Mouse (Mus musculus) embryonic facial prominence, embryonic 12.5 days (tissue): ENCODE measurements around the gene Pde4a. TPM values are rescaled to one million over a fixed set of nuclear protein-coding genes. Genes with fewer than 3 reads are reported as not detected.

Experiments used
- ATAC-seq: fragments of 200-750 bp; cut with Nextera tagmentation; 2 replicates; pipeline ENCODE4 v1.8.0; 2017; ENCODE audit not compliant: insufficient number of reproducible peaks, insufficient read depth, low FRiP score, low TSS enrichment
- H3K27ac ChIP-seq: fragments of 300-500 bp; sonication (generic); 2 replicates; pipeline ENCODE4 v1.5.1; 2016; ENCODE audit warnings: mild to moderate bottlenecking
- H3K27me3 ChIP-seq: fragments of 300-500 bp; sonication (generic); 2 replicates; pipeline ENCODE4 v1.6.1; 2016; ENCODE audit warnings: mild to moderate bottlenecking, moderate library complexity
- H3K36me3 ChIP-seq: fragments of 300-500 bp; sonication (generic); 2 replicates; pipeline ENCODE4 v1.6.1; 2016; ENCODE audit warnings: mild to moderate bottlenecking
- H3K4me1 ChIP-seq: fragments of 300-500 bp; sonication (generic); 2 replicates; pipeline ENCODE4 v1.6.1; 2016
- H3K4me2 ChIP-seq: fragments of 300-500 bp; sonication (generic); replicated peaks from 2 replicates; pipeline ENCODE4 v1.6.1; 2016; ENCODE audit warnings: mild to moderate bottlenecking, moderate library complexity
- H3K4me3 ChIP-seq: fragments of 300-500 bp; sonication (generic); 2 replicates; pipeline ENCODE4 v1.5.1; 2016; ENCODE audit warnings: mild to moderate bottlenecking
- H3K9ac ChIP-seq: fragments of 300-500 bp; sonication (generic); 2 replicates; pipeline ENCODE4 v1.6.1; 2016; ENCODE audit warnings: mild to moderate bottlenecking, moderate library complexity
- H3K9me3 ChIP-seq: fragments of 300-500 bp; sonication (generic); 2 replicates; pipeline ENCODE4 v1.6.1; 2016; ENCODE audit warnings: mild to moderate bottlenecking, moderate library complexity
- WGBS: fragments of 180-500 bp; shearing (Covaris S2); methylation state at CpG from one replicate; pipeline ENCODE4 v1.1.7; 2016; 5-methylcytosine and 5-hydroxymethylcytosine counted together
- polyA plus RNA-seq: library from polyadenylated mRNA; unstranded; fragments of >200 nt; fragmentation: Nextera tagmentation; extraction: Ambion mirVana; gene quantifications from 2 replicates; pipeline ENCODE4 v1.2.1, GENCODE M21; 2016

The Pde4a gene
- polyA plus RNA-seq, 1 experiment from 2014 or later, result 5.6 TPM

DNA sequence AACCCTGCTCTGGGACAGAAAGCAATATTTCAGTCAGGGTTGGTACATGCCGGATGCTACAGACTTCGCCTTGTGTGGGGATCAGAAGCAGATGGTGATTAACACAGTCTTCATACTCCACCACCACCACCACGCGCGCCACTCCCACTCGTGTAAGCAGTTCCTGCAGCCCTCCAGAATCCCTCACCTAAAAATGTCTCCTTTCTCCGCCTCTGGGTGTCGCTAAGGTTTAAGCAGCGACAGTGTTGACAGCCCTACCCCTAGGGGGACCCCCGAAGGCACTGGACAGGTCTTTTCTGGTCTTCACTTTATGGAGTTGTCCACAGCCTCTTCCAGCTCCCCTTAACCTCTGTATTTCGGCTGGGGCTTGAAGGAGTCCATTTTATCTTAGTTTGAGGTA lies 12.8 kb upstream of the Pde4a start:
- Histone ChIP-seq H3K36me3 (no peaks in the 10 kb centered on the region), H3K4me2 (peak overlapping the region; percentile 55), H3K27ac (peak overlapping the region; percentile 47; the same call in 1 of the 2 replicates), H3K9ac (0 out of 2 replicates have a peak overlapping the region, but pooled peaks have one; percentile 39), H3K9me3 (no peaks in the 10 kb centered on the region), H3K4me1 (peaks cover 33% of the 10 kb centered on the region), H3K4me3 (peak overlapping the region; percentile 30), H3K27me3 (no peaks in the 10 kb centered on the region)
- 2% methylated on average over 11 of the region's 11 CpGs for WGBS
- no peak for ATAC-seq

DNA sequence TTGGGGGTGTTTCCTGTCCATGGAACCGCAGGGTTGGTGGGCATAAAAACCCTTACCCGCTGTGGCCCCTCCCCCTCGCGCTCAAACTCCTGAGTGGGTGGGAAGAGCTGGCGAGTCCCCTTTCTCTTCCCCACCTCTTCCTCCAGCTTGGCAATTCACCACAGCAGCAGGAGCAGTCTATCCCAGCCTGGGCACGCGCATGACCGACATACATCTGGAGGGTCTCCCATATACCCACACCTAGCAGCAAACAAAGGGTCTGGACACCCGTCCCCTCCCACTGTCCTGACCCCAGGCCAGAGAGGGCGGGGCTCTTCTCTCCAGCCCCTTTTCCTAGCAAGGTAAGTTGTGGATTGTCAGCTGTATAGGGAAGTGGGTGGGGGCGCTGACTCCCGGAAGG lies 12.2 kb upstream of the Pde4a start:
- Histone ChIP-seq H3K27me3 (no peaks in the 10 kb centered on the region), H3K4me3 (peak overlapping the region; percentile 30), H3K36me3 (no peaks in the 10 kb centered on the region), H3K9ac (peak overlapping the region; percentile 39), H3K4me1 (peaks cover 27% of the 10 kb centered on the region), H3K27ac (peak overlapping the region; percentile 47), H3K4me2 (peak overlapping the region; percentile 55), H3K9me3 (no peaks in the 10 kb centered on the region)
- no peak for ATAC-seq
- 6% methylated on average over 12 of the region's 12 CpGs for WGBS

DNA sequence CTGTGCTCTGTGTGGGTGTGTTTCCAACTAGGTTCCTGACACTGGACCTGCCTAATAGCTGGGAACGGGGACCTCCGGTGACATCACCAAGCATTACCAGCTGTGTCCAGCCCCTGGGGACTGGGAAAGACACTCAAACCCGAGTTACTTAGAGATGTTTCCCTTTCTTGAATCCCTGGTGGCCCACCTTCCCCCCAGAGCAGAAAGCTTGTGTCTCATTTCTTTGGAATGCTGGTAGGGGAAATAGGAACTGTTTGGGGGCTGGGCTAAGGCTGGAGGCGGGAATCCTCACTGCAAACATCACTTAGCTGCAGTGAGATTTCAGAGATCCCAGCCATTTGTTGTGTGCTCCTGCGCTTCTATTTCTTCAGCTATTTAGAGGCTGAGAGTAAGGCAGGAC lies 11.7 kb upstream of the Pde4a start:
- H3K36me3 ChIP-seq, result no peaks in the 10 kb centered on the region
- peaks cover 22% of the 10 kb centered on the region for H3K4me1 ChIP-seq
- ATAC-seq, result no peak
- peak overlapping the region; percentile 30 for H3K4me3 ChIP-seq
- no peaks in the 10 kb centered on the region for H3K27me3 ChIP-seq
- no peaks in the 10 kb centered on the region for H3K9me3 ChIP-seq
- H3K9ac ChIP-seq, result peak overlapping the region; percentile 39; the same call in 1 of the 2 replicates
- 3% methylated on average over 5 of the region's 5 CpGs for WGBS
- H3K4me2 ChIP-seq, result peak overlapping the region; percentile 55
- H3K27ac ChIP-seq, result peak overlapping the region; percentile 47

DNA sequence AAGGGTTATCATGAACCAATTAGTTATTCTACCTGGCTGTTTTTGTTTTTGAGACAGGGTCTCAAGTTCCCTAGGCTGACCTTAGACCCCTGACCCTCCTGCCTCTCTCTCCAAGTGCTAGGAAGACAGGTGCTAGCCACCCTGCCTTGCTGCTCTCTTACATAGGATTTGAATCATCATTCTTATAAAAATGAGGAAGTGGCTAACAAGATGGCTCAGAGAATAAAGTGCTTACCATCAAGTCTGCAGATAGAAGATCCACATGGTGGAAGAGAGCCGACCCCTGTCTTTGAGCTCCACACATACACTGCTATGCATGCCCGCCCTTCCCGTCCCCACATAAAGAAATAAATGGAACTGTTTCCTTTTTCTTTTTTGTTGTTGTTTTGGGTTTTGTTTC lies 10.7 kb upstream of the Pde4a start:
- Histone ChIP-seq H3K27ac (no peak overlapping the region), H3K4me2 (no peak overlapping the region), H3K4me1 (peaks cover 19% of the 10 kb centered on the region; the same call in 1 of the 2 replicates), H3K9me3 (no peaks in the 10 kb centered on the region), H3K9ac (no peak overlapping the region), H3K36me3 (no peaks in the 10 kb centered on the region), H3K27me3 (no peaks in the 10 kb centered on the region), H3K4me3 (no peak overlapping the region)
- ATAC-seq, result no peak
- WGBS, result 84% methylated on average over 3 of the region's 3 CpGs

DNA sequence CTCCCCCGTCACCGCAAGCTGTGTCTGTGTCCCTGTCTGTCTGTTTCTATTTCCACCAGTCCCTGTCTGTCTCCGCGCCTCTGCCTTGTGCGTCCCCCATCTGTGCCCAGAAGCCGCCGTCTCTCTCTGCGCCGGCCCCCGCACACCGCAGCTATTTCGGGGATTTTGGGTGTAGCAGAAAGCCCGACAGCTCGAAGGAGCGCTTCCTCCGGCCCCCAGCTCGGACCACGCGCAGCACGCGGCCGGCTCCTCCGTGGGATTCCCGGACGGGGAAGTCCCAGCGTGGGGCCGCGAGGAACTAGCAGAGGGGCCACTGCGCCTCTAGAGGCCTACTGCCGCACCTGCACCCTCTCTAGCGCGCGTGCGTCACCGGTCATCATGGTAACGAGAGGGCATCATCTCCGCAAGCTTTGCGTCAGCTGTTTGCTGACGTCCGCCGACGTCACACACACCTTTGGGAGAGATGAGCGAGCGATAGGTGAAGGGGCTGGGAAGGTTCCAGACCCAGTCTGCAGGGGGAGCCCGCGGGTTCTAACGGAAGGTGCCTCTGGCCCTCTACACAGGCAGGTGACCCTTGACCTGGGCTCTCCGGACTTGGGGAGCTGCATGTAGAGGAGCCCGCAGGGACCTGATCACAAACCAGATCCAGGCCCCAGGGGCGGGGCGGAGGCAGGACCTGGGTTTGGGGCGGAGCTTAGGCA lies 4.2 kb upstream of the Pde4a start:
- peaks cover 47% of the 10 kb centered on the region for H3K27me3 ChIP-seq
- peaks cover 21% of the 10 kb centered on the region for H3K4me1 ChIP-seq
- H3K4me3 ChIP-seq, result peak overlapping the region; percentile 52
- no peaks in the 10 kb centered on the region for H3K9me3 ChIP-seq
- no peaks in the 10 kb centered on the region for H3K36me3 ChIP-seq
- WGBS, result 2% methylated on average over 52 of the region's 52 CpGs
- peak overlapping the region; percentile 69 for H3K9ac ChIP-seq
- peak overlapping the region; percentile 73 for H3K4me2 ChIP-seq
- 0 out of 2 replicates have a peak, but pooled peaks have one; percentile 49 for ATAC-seq
- H3K27ac ChIP-seq, result no peak overlapping the region

DNA sequence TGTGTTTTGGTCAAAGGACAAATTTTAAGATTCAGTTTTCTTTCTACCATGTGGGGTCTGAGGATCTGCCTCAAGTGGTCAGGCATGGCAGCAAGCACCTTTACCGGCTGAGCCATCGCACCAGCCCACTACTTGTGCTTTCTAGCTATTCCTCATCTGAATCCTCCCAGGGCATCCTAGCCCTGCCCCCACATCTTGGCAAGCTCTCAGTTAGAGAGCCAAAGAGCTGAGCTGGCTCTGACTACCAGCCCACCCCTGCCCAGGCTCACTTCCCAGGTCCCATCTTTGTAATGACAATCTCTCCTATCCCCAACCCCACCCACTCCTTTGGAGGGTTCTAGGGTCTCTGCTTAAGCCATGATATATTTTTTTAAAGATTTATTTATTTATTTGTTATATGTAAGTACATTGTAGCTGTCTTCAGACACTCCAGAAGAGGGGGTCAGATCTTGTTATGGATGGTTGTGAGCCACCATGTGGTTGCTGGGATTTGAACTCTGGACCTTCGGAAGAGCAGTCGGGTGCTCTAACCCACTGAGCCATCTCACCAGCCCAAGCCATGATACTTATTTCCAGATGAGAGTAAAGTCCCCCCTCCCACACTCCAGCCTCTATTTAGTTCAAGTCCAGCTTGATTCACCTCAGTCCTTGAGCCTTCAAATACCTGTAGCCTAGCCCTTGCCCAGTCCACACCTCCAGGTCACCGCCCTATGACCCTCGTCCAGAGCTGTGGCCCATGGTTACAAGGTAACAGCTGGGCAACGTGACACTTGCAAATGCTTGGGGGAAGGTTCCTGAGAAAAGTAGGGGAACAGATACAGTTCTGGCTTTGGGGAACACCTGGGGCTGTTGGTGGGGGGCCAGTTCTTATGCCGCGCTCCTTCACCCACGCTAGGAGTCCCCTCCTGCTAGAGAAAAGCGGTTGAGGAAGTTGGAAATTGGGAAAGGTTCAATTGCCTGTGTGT lies 2.1 kb upstream of the Pde4a start:
- no peaks in the 10 kb centered on the region for H3K9me3 ChIP-seq
- no peak overlapping the region for H3K9ac ChIP-seq
- 36% methylated on average over 11 of the region's 11 CpGs for WGBS
- H3K27me3 ChIP-seq, result peaks cover 57% of the 10 kb centered on the region
- H3K36me3 ChIP-seq, result no peaks in the 10 kb centered on the region
- H3K4me2 ChIP-seq, result no peak overlapping the region
- H3K27ac ChIP-seq, result no peak overlapping the region
- ATAC-seq, result no peak
- 0 out of 2 replicates have a peak overlapping the region, but pooled peaks have one; percentile 16 for H3K4me3 ChIP-seq
- peaks cover 39% of the 10 kb centered on the region for H3K4me1 ChIP-seq

DNA sequence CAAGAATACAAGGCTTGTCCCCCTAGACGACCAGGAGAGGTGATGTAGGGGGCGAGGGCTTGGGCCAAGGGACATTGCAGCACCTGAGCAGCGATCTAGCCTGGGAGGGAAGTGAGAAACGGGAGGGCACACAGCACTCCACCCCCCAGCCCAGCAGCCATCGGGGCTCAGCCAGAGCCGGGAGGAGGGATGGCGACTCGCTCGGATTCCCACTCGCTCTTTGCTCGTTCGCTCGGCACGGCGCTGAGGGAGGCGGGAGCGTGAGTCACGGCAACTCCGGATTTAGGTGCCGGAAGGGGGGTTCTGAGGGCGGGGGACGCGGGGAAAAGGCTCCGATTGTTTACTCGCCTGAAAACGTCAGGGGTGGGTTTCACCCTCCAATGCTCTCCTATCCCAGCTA lies 1.4 kb upstream of the Pde4a start:
- no peak overlapping the region; the same call in 1 of the 2 replicates for H3K9ac ChIP-seq
- H3K4me3 ChIP-seq, result peak overlapping the region; percentile 16
- peaks cover 57% of the 10 kb centered on the region for H3K27me3 ChIP-seq
- peaks cover 46% of the 10 kb centered on the region for H3K4me1 ChIP-seq
- no peaks in the 10 kb centered on the region for H3K9me3 ChIP-seq
- H3K27ac ChIP-seq, result no peak overlapping the region
- ATAC-seq, result no peak
- under 1% methylated on average over 26 of the region's 26 CpGs for WGBS
- H3K36me3 ChIP-seq, result no peaks in the 10 kb centered on the region
- H3K4me2 ChIP-seq, result peak overlapping the region; percentile 36

DNA sequence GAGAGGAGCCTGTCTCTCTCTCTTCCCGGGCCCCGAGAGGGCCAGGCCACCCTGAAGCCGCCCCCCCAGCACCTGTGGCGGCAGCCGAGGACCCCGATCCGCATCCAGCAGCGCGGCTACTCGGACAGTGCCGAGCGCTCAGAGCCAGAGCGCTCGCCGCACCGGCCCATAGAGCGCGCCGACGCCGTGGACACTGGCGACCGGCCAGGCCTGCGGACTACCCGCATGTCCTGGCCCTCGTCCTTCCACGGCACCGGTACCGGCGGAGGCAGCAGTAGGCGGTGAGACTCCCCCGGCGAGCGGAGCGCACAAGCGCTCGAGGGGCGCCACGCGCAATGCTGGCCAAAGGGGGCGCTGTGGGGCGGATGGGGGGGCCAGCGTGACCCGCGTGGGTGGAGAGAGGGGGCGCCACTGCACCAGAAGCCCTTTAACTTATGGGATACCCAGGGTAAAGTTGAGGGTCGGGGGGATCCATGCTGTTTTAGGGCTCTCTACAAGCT lies 488 bp downstream of the Pde4a start:
- Histone ChIP-seq H3K4me2 (peak overlapping the region; percentile 93), H3K4me3 (peak overlapping the region; percentile 45), H3K27ac (no peak overlapping the region), H3K4me1 (peaks cover 48% of the 10 kb centered on the region), H3K9me3 (no peaks in the 10 kb centered on the region), H3K9ac (peak overlapping the region; percentile 41), H3K36me3 (no peaks in the 10 kb centered on the region), H3K27me3 (peaks cover 57% of the 10 kb centered on the region)
- no peak for ATAC-seq
- WGBS, result 2% methylated on average over 46 of the region's 47 CpGs

DNA sequence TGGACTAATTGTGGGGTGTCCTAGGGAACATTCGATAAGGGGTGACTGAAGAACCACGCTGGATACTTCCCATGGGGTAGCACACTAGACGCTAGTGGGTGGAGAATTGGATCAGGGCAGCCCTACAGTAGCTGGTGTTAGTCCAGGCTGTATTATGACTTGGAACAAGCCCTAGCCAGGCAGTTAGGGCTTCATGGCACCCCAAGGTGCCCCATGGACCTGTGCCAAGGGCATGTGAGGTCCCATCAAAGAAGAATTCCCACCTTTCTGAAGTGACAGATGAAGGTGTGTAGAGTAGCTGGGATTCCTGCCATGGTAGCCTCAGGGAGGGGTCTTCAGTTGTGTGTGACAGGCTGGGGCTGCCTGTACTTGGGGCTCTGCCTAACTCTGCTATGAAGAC lies 1.0 kb downstream of the Pde4a start:
- 38% methylated on average over 3 of the region's 3 CpGs for WGBS
- H3K4me1 ChIP-seq, result peaks cover 48% of the 10 kb centered on the region
- no peak for ATAC-seq
- peak overlapping the region; percentile 45 for H3K4me3 ChIP-seq
- no peaks in the 10 kb centered on the region for H3K36me3 ChIP-seq
- no peak overlapping the region for H3K27ac ChIP-seq
- no peaks in the 10 kb centered on the region for H3K9me3 ChIP-seq
- no peak overlapping the region for H3K9ac ChIP-seq
- peak overlapping the region; percentile 93 for H3K4me2 ChIP-seq
- peaks cover 55% of the 10 kb centered on the region for H3K27me3 ChIP-seq

DNA sequence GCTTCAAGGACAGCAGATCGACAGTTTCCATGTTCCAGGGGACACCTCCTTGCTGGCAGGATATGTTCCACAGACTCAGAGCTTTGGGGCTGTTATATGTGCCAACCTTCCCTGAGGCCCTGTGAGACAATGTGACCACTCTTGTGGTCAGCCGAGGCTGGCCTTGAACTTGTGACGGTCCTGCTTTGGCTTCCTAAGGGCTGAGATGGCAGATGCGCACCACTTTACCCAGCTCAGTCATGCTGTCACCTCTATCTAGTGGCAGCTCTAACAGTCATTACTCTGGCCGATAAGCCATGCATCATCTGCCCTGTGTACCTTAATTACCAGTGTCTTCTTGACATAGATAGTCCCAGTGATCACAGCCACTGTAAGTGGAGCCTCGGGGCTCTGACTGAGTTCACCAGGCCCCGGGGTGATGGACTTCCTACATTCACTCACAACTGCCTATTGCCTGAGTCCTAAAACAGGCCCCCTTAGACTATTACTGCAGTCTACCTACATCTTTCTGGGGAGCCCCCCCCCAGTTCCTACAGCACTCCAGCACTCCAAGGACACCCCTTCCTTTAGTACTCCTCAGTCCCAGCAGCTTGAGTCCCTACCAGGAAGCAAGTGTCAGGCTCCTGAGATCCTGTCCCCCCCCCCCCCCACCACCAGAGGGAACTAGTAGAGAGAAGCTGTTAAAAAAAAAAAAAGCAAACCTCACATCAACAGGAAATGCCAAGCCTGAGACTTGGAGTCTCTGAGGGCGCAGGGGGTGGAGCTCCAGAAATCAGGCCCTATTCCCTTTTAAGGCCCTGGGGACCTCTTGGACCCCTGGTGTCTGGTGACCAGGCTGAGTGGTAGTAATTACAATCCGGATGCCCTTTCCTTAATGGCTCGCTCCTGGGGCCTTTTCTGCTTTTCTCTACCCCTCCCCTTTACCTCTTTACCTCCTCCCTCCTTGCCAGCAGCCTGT lies 1.9 kb downstream of the Pde4a start:
- Histone ChIP-seq H3K4me2 (peak overlapping the region; percentile 36), H3K4me1 (peaks cover 48% of the 10 kb centered on the region), H3K9me3 (no peaks in the 10 kb centered on the region), H3K9ac (no peak overlapping the region), H3K27ac (peak overlapping the region; percentile 70), H3K4me3 (0 out of 2 replicates have a peak overlapping the region, but pooled peaks have one; percentile 1), H3K27me3 (peaks cover 48% of the 10 kb centered on the region), H3K36me3 (no peaks in the 10 kb centered on the region)
- no peak for ATAC-seq
- WGBS, result 41% methylated on average over 10 of the region's 10 CpGs
